Mouse (Mus musculus) testis, adult 2 months (tissue): ENCODE results near the gene Fuz. TPM values are rescaled to one million over a fixed set of nuclear protein-coding genes. Genes with fewer than 3 reads are reported as not detected.

Experiments used
- H3K27ac ChIP-seq: fragments of 200-500 bp; 2 replicates; pipeline ENCODE4 v1.5.1; 2012; ENCODE audit warnings: low read depth, low read length; ENCODE audit not compliant: control insufficient read depth, insufficient read depth
- H3K27me3 ChIP-seq: fragments of 200-500 bp; 2 replicates; pipeline ENCODE4 v1.6.1; 2012; ENCODE audit warnings: mild to moderate bottlenecking, low read length, moderate library complexity; ENCODE audit not compliant: control insufficient read depth, insufficient read depth
- H3K36me3 ChIP-seq: fragments of 200-500 bp; 2 replicates; pipeline ENCODE4 v1.6.1; 2012; ENCODE audit warnings: mild to moderate bottlenecking, low read length; ENCODE audit not compliant: control insufficient read depth, insufficient read depth
- H3K4me1 ChIP-seq: fragments of 200-500 bp; 2 replicates; pipeline ENCODE4 v1.6.1; 2012; ENCODE audit warnings: low read length; ENCODE audit not compliant: control insufficient read depth, insufficient read depth
- H3K4me3 ChIP-seq: fragments of 200-500 bp; 2 replicates; pipeline ENCODE4 v1.5.1; 2012; ENCODE audit warnings: low read depth, mild to moderate bottlenecking, low read length, moderate library complexity, mixed read lengths; ENCODE audit not compliant: control insufficient read depth
- CTCF ChIP-seq: fragments of 200-500 bp; IDR thresholded peaks from 2 replicates; pipeline ENCODE4 v1.5.1; 2012; ENCODE audit warnings: low read depth, mild to moderate bottlenecking, inconsistent platforms, low read length, moderate library complexity; ENCODE audit not compliant: control insufficient read depth, insufficient read depth, insufficient replicate concordance
- POLR2A ChIP-seq: fragments of 200-500 bp; IDR thresholded peaks from 2 replicates; pipeline ENCODE4 v1.6.1; 2012; ENCODE audit warnings: low read depth, mild to moderate bottlenecking, inconsistent platforms, low read length, moderate library complexity; ENCODE audit not compliant: control insufficient read depth
- polyA plus RNA-seq: library from polyadenylated mRNA; depleted of rRNA; stranded (reverse); fragments of >200 nt; gene quantifications from 2 replicates; pipeline ENCODE4 v1.2.3, GENCODE M21; 2012

Fuz gene
- polyA plus RNA-seq, 1 experiment: 40.0 TPM

DNA sequence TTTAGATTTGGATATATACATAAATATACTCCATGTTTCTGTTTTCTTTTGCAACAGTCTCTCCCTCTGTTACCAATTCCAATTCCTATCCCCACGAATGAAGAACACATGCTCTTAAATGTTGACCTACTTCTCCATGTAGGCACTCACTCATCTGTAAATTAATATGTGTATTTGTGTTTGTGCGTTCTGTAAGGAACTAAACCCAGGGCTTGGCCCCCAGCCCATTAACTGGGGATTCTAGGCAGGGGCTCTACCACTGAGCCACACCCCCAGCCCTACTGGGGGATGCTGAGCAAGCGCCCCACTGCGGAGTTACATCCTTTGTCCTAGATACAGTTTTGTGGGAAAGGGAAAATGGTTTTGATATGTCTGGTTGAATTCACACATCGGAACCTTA lies 23.2 kb downstream of the Fuz start:
- no peak overlapping the region for H3K27ac ChIP-seq
- peaks cover 4% of the 10 kb centered on the region for H3K4me1 ChIP-seq
- no peaks in the 10 kb centered on the region for H3K27me3 ChIP-seq
- H3K36me3 ChIP-seq: no peaks in the 10 kb centered on the region; the same call in 1 of the 2 replicates
- H3K4me3 ChIP-seq: no peak overlapping the region
- no peak for TF ChIP-seq CTCF
- no peak for TF ChIP-seq POLR2A

- Histone ChIP-seq H3K4me3 (no peak overlapping the region), H3K4me1 (peaks cover 6% of the 10 kb centered on the region), H3K27me3 (no peaks in the 10 kb centered on the region), H3K36me3 (no peaks in the 10 kb centered on the region; the same call in 1 of the 2 replicates), H3K27ac (no peak overlapping the region)
- TF ChIP-seq POLR2A: no peak
- TF ChIP-seq CTCF: no peak
Measured at GRCm38 (mm10) chr7:44922530-44922929, 26.7 kb downstream of the Fuz start.

DNA sequence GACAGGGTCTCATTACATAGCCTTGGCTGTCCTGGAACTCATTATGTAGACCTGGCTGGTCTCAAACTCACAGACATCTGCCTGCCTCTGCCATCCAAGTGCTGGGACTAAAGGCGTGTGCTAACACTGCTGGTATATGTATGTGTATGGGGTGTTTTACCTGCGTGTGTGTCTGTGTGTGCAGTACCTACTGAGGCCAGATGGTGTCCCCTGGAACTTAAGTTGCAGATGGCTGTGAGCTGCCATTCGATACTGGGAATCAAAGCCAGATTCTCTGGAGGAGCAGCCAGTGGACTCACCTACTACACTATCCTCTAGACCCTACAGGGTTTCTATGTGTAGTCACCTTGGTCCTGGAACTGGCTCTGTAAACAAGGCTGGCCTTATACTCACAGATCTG lies 29.6 kb downstream of the Fuz start:
- H3K4me1 ChIP-seq: peaks cover 6% of the 10 kb centered on the region

DNA sequence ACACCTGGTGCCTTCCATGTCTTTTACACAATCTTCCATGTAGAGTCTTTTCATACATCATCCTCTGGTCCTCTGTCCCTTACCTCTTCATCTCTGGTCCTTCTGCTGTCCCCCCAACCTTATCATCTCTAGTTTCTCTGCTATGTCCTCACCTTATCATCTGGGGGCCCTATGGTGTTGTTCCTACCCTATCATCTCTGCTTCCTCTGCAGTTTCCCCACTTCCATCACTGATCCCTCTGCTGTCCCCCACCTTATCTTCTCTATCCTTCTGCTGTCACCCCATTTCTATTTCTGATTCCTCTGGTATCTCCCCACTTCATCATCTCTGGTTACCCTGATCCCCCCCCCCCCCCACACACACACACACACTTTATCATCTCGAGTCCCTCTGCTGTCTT lies 32.7 kb downstream of the Fuz start:
- TF ChIP-seq POLR2A (no peak), CTCF (no peak)
- peak overlapping the region; percentile 84 for H3K27ac ChIP-seq

More for the DNA sequence above, 29.6 kb downstream of the Fuz start:
- Histone ChIP-seq H3K4me3 (no peak overlapping the region), H3K36me3 (no peaks in the 10 kb centered on the region; the same call in 1 of the 2 replicates), H3K27me3 (no peaks in the 10 kb centered on the region), H3K27ac (no peak overlapping the region)
- TF ChIP-seq CTCF: peak; percentile 36; the same call in 1 of the 2 replicates
- no peak for TF ChIP-seq POLR2A

DNA sequence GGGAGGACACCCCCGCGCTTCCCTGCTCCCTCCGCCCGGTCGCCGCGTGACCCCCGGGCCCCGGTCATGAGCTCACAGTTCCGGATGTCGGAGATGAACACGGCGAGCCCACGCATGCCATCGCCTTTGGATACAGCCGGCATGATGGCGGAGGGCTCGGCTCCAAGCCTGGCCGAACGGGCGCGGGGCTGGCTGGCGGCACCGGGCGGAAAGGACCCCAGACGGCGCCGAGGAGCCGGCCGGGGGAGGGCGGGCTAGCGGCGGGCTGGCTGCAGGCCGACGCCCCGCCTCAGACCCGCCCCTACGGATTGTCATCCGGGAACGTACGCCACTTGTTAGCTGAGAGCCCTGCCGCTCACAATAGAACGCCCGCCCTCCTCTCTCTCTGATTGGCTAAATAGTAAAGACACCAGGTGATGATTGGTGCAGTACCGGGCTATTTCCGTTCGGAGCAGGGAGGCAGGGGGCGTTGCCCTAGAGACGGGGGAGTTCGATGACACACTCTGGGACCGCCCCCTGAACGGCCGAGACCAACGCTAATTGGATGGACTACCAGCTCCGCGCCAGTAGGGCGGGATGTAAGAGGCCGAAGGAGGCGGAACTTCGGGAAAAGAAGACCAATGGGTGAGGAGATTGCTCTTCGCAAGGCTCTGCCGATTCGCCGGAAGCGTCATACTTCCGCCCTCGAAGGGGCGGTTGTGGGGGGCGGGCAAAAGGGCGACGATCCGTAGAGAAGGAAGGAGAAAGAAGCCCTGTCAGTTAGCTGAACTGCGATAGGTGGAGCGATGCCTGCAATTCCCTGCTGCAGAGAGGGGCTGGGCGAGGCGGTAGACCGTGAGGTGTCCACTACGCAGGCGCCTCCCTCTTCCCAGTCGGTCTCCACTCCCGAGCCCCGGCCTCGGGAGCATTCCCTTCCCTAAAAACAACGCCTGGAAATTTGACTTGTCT lies 33.6 kb downstream of the Fuz start, which contains the start of gene Ap2a1:
TSS of gene Ap2a1 (minus strand) at position 293 of the 948 bp plus-strand sequence.
- peak; percentile 73 for TF ChIP-seq POLR2A
- TF ChIP-seq CTCF: no peak
- H3K27ac ChIP-seq: peak within 1 kb of the TSS; percentile 91
- no peaks in the 10 kb centered on the region for H3K36me3 ChIP-seq
- H3K27me3 ChIP-seq: no peaks in the 10 kb centered on the region
- peak within 1 kb of the TSS; percentile 89 for H3K4me3 ChIP-seq
- H3K4me1 ChIP-seq: peaks cover 2% of the 10 kb centered on the region

More for the DNA sequence above, 32.7 kb downstream of the Fuz start:
- Histone ChIP-seq H3K36me3 (no peaks in the 10 kb centered on the region; the same call in 1 of the 2 replicates), H3K27me3 (no peaks in the 10 kb centered on the region), H3K4me1 (peaks cover 2% of the 10 kb centered on the region), H3K4me3 (peak overlapping the region; percentile 89)

GRCm38 (mm10) chr7:44938680-44939079 lies 42.8 kb downstream of the Fuz start:
- H3K4me1 ChIP-seq: peaks cover 6% of the 10 kb centered on the region

GRCm38 (mm10) chr7:44942904-44943303 lies 47.0 kb downstream of the Fuz start, which contains the start of gene Tsks:
Gene Tsks, plus strand, starts transcription at chr7:44943204.
- H3K36me3 ChIP-seq: no peaks in the 10 kb centered on the region
- no peaks in the 10 kb centered on the region for H3K27me3 ChIP-seq
- H3K4me3 ChIP-seq: peak within 1 kb of the TSS; percentile 96
- peak within 1 kb of the TSS; percentile 72 for H3K27ac ChIP-seq
- peaks cover 8% of the 10 kb centered on the region for H3K4me1 ChIP-seq
- peak; percentile 70; the same call in 1 of the 2 replicates for TF ChIP-seq POLR2A
- TF ChIP-seq CTCF: no peak

More at GRCm38 (mm10) chr7:44938680-44939079, 42.8 kb downstream of the Fuz start:
- H3K36me3 ChIP-seq: no peaks in the 10 kb centered on the region
- no peak overlapping the region for H3K27ac ChIP-seq
- H3K27me3 ChIP-seq: no peaks in the 10 kb centered on the region
- TF ChIP-seq POLR2A (no peak), CTCF (no peak)
- no peak overlapping the region for H3K4me3 ChIP-seq
